Mouse (Mus musculus) lung, postnatal 0 days (tissue): ENCODE measurements around the gene Pdcd1lg2.

Experiments used
- CTCF ChIP-seq: IDR thresholded peaks from 2 replicates; pipeline ENCODE4 v1.5.1; 2016; ENCODE audit warnings: antibody characterized with exemption, mild to moderate bottlenecking
- EP300 ChIP-seq: IDR thresholded peaks from 2 replicates; pipeline ENCODE4 v1.6.1; 2016; ENCODE audit warnings: antibody characterized with exemption, mild to moderate bottlenecking, control low read depth

DNA sequence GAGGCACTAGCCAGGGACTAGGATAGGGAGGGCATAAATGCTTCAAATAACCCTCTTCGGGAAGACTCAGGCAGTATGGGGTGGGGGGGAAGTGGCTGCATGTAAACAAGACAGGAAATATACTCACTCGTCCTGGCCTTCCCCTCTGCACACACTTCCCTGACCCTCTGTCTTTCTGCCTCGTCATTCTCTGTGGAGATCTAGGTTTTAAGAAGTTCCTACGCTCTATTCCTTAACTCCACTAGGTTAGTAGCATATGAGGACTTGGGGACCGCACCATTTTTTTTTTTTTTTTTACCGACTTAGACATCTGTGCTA, 77.3 kb downstream of the Pdcd1lg2 start:
- TF ChIP-seq CTCF = no peak
- TF ChIP-seq EP300 = no peak
